Mouse (Mus musculus) kidney, adult 2 months (tissue): ENCODE results near the gene Prkce.

Source experiments
- CTCF ChIP-seq: fragments of 200-500 bp; conservative IDR thresholded peaks from 2 replicates; pipeline ENCODE4 v1.5.1; 2011; ENCODE audit warnings: low read depth, mild to moderate bottlenecking, control low read depth, low read length, moderate library complexity, mixed read lengths; ENCODE audit not compliant: insufficient read depth, insufficient read length
- POLR2A ChIP-seq: fragments of 200-500 bp; IDR thresholded peaks from one replicate; pipeline ENCODE4 v1.6.1; 2011; ENCODE audit warnings: low read depth, low read length, control low read depth

GRCm38 (mm10) chr17:86355772-86356451 is 188.3 kb downstream of the Prkce start:
- TF ChIP-seq POLR2A (no peak), CTCF (no peak)
